Mouse (Mus musculus): Measurements from ENCODE around the gene Cops6. TPM values are rescaled to one million over a fixed set of nuclear protein-coding genes. Genes with fewer than 3 reads are reported as not detected.

Cops6 gene
- 50.0 to 62.1 TPM (median 51.4 TPM) in 4 replicates for total RNA-seq (2023; ENCODE audit: inconsistent age)

GRCm38 (mm10) chr5:138160842-138161665 lies at the start of gene Cops6:
Gene Cops6, plus strand, starts transcription at chr5:138161071.

DNA sequence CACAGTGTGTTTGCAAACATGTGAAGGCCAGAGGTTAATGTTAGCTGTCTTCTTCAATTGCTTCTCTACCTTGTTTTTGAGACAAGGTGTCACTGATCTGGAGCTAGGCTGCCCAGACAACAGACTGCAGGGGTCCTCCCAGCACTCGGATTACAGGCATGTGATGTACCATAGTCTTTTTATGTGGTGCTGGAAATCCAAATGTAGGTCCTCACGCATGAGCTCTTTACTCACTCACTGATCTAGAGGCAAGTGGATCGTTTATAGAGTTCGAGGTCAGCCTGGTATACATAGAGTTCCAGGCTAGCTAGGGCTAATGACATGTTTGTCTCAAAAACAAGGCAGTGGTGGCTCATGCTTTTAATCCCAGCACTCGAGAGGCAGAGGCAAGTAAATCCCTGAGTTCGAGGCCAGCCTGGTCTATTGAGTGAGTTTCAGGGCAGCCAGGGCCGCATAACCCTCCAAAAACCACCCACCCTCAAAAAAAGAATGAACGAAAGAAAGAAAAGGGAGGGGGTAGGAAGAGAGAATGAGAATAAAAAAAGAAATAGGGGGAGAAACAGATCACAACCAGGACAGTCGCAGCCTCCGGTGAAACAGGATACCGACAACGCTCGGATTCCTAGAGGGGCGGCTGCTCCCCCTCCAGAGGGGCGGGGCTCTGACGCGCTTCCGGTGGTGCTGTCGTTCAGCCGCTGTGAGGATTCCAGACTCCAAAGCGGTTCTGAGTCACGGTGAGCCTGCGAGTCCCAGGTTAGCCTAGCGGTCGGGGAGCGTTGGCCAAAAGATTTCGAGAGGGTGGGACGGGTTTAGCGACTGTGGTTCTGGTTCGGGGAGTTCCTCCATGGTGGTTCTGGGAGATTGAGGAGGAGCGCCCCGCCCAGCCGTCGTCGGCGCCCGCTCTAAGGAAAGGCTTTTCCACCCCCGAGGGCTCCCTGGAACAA lies 44.3 kb upstream of the Cops6 start, which contains the start of gene Zscan21:
Gene Zscan21, plus strand, starts transcription at position 649 of the 944 bp plus-strand sequence.

GRCm38 (mm10) chr5:138155443-138155976 lies 5.4 kb upstream of the Cops6 start, which contains the start of gene Zfp113:
Gene Zfp113, minus strand, starts transcription at chr5:138155744.

DNA sequence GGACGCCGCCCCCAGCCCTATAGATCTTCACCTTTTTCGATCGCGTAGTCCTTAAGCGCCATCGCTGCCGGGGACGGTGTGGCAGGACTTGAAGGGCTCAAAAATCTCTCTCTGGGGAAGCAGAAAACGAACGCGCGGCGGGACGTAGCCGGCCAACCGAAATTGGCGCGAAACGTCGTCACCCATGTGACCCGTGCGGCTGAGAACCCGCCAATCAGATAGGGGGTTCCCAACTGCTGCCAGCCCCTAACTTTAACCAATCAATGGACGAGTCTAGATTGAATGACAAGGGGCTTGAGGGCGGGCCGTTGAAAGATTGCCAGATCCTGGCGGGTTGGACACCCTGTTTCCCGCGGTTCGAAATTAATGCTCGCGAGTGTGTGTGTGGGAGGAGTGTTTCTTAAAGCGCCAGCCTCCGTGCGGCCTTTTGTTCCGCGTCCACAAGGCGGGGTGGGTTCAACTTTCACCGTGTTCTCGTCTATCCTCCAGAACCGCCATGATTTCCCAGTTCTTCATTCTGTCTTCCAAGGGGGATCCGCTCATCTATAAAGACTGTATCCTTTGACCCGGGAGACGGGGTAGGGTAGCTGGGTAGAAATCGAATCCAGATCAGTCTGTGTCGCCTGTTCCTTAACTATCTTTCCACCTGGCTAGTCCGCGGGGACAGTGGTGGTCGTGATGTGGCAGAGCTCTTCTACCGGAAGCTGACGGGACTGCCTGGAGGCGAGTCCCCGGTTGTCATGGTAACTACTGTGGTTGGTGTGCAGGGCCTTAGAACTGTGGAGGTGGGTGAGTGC lies 11.0 kb downstream of the Cops6 start, which contains the start of the genes Ap4m1 and Mcm7:
Gene Ap4m1, plus strand, starts transcription at position 308 of the 797 bp plus-strand sequence.
Gene Mcm7, minus strand, starts transcription at position 728 of the 797 bp plus-strand sequence.

DNA sequence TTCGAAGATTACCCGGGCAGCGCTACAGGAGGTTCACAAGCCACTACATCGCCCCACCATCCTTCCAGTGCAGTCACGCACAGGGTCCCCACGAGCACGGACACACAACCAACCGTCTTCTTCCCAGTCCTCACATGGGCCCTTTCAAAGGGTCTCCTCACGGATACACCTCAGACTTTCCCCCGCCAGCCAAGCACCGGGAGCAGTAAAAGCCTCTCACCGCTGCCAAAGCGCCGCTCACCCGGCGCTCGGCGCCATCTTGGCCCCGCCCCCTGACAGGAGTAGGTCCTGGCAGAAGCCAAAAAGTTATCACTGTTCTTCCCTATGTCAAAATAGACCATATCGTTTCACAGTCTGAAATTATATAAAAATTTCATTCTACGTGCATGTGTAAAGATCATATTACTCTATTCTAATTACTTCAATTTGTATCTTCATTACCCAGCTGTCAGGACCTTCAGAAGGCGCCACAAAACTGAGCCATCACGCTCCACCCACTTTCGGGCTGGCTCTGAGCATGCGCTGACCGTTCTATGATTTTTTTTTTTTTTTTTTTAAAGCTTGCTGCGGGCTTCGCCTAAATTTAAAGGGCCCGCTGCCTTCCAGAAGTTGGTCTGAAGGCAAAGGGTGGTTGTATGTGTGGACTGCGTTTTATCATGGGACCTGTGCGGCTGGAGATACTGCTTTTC lies 26.2 kb downstream of the Cops6 start, which contains the start of the genes Taf6 and Cnpy4:
Gene Taf6, minus strand, starts transcription at position 502 of the 689 bp plus-strand sequence.
Gene Cnpy4, plus strand, starts transcription at position 536 of the 689 bp plus-strand sequence.

DNA sequence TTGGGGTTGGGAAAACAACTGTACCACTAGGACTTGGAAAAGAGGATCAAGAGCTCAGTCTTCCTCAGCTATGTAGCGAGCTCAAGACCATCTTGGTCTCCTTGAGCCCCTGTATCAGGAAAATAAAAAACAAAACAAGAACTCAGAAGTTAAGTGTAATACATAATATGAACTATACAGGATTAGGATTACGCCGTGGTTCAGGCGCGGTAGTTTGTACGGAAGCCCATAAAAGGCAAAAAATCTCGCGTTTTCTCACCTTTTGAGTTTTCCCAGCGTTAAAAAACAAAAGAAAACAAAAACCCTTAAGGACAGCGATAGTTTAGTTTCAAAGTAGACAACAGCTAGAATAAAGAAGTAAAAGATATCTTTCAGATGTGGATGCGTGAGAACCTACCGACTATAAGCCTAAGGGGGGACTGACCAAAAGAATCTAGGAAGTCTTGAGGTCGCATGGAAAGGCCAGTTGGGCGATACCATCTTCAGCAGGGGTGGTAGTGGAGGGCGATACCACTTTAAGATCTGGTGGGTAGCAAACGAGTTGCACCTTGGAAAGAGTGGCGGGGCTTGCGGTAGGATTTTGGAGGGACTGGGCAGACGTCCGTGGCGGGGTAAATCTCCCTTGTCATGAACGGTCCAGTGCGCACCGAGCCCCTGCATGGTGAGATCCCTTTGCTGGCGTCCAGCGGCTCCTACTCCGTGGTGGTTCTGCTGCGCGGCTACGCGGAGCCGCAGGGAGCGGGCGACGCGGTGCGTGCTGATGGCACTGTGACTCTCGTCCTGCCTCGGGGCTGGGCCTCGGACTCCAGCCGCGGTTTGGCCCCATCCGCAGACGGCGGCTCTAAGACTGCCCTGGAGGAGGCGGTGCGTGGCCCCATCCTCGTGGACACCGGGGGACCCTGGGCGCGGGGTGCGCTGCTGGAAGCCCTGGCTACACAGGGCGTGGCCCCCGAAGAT lies 33.2 kb downstream of the Cops6 start, which contains the start of gene Mblac1:
Gene Mblac1, plus strand, starts transcription at position 544 of the 957 bp plus-strand sequence.

Other genes with a start within 250 kb of the Cops6 start
- gene Cyp3a13, start 239.5 kb upstream of the Cops6 start, total RNA-seq (2023; ENCODE audit: inconsistent age) = not detected in 4 replicates
- gene Gjc3, start 198.0 kb upstream of the Cops6 start, total RNA-seq (2023; ENCODE audit: inconsistent age) = not detected in 4 replicates
- not detected in 4 replicates for gene Azgp1, start 179.6 kb upstream of the Cops6 start, total RNA-seq (2023; ENCODE audit: inconsistent age)
- not detected in 4 replicates for gene Smok3a, start 139.8 kb upstream of the Cops6 start, total RNA-seq (2023; ENCODE audit: inconsistent age)
- not detected in 4 replicates for gene Smok3b, start 139.6 kb upstream of the Cops6 start, total RNA-seq (2023; ENCODE audit: inconsistent age)
- not detected in 4 replicates for gene Smok3c, start 107.9 kb upstream of the Cops6 start, total RNA-seq (2023; ENCODE audit: inconsistent age)
- gene Zkscan1, start 76.0 kb upstream of the Cops6 start, total RNA-seq (2023; ENCODE audit: inconsistent age) = 15.6 to 18.0 TPM (median 17.9 TPM) in 4 replicates
- 8.6 to 10.5 TPM (median 9.9 TPM) in 4 replicates for gene Zscan21, start 44.2 kb upstream of the Cops6 start, total RNA-seq (2023; ENCODE audit: inconsistent age)
- gene Zfp113, start 5.3 kb upstream of the Cops6 start, total RNA-seq (2023; ENCODE audit: inconsistent age) = 8.8 to 11.8 TPM (median 10.7 TPM) in 4 replicates
- 34.6 to 44.5 TPM (median 37.7 TPM) in 4 replicates for gene Ap4m1, start 10.9 kb downstream of the Cops6 start, total RNA-seq (2023; ENCODE audit: inconsistent age)
- 55.9 to 62.7 TPM (median 57.4 TPM) in 4 replicates for gene Mcm7, start 11.4 kb downstream of the Cops6 start, total RNA-seq (2023; ENCODE audit: inconsistent age)
- 31.7 to 37.3 TPM (median 32.3 TPM) in 4 replicates for gene Taf6, start 26.4 kb downstream of the Cops6 start, total RNA-seq (2023; ENCODE audit: inconsistent age)
- gene Cnpy4, start 26.4 kb downstream of the Cops6 start, total RNA-seq (2023; ENCODE audit: inconsistent age) = 13.7 to 21.1 TPM (median 17.0 TPM) in 4 replicates
- gene Mblac1, start 33.2 kb downstream of the Cops6 start, total RNA-seq (2023; ENCODE audit: inconsistent age) = 1.1 to 1.7 TPM (median 1.6 TPM) in 3 of 4 replicates, not detected in the other
- gene Nxpe5, start 64.8 kb downstream of the Cops6 start, total RNA-seq (2023; ENCODE audit: inconsistent age) = not detected in 4 replicates
- gene Lamtor4, start 94.4 kb downstream of the Cops6 start, total RNA-seq (2023; ENCODE audit: inconsistent age) = 31.8 to 44.5 TPM (median 38.9 TPM) in 4 replicates
- 54.8 to 62.4 TPM (median 56.6 TPM) in 4 replicates for gene BC037034, start 103.0 kb downstream of the Cops6 start, total RNA-seq (2023; ENCODE audit: inconsistent age)
- gene Gal3st4, start 111.8 kb downstream of the Cops6 start, total RNA-seq (2023; ENCODE audit: inconsistent age) = not detected in 4 replicates
- not detected in 4 replicates for gene Gm43720, start 118.9 kb downstream of the Cops6 start, total RNA-seq (2023; ENCODE audit: inconsistent age)
- gene Gpc2, start 118.9 kb downstream of the Cops6 start, total RNA-seq (2023; ENCODE audit: inconsistent age) = 1.5 to 2.6 TPM (median 2.2 TPM) in 4 replicates
- 0.74 TPM in 1 of 4 replicates, not detected in the others for gene Stag3, start 119.2 kb downstream of the Cops6 start, total RNA-seq (2023; ENCODE audit: inconsistent age)
- gene Pvrig, start 180.9 kb downstream of the Cops6 start, total RNA-seq (2023; ENCODE audit: inconsistent age) = 0.48 TPM in 2 of 4 replicates, not detected in the others

Data from B cell, adult (primary cell).